Mouse (Mus musculus) c-Kit-positive CD71-negative TER-119-negative erythroid progenitor cells, embryonic 14.5 days (primary cell): ENCODE measurements around the gene Sirt7.

Experiments
- DNase-seq: peaks from one replicate; pipeline ENCODE4 v3.0.0-alpha.2; 2013; ENCODE audit warnings: low read depth

Gene Sirt7

DNA sequence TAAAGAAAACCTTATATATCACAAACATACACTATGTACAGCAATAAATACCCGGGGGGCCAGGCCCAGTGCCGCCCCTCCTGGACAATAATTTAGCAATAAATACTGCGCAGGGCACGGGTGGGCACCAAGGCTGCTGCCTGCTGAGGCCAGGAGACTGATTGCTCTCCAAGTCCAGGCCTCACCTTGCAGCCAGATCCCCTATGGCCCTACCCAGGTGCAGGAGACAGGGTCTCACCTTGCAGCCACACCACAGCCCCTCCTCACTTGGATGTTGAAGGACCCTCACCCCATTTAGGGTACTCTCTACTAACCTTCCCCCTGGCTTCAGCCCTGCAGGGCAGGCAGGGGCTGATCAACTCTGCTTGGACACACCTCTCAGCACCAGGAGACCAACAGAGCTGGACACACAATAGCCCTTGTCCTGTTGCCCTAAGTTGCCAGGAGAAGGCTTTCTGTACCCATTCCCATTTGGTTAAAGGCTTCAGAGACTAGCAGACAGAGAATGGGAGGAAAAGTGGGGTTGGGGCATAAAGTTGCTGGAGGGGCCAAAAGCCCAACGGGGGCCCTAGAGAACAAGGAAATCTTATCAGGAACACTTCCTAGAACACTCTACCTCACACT lies at the start of gene Sirt7:
Gene Sirt7 (minus strand): TSS at position 89 of the 624 bp plus-strand sequence.
- DNase-seq: no peak

DNA sequence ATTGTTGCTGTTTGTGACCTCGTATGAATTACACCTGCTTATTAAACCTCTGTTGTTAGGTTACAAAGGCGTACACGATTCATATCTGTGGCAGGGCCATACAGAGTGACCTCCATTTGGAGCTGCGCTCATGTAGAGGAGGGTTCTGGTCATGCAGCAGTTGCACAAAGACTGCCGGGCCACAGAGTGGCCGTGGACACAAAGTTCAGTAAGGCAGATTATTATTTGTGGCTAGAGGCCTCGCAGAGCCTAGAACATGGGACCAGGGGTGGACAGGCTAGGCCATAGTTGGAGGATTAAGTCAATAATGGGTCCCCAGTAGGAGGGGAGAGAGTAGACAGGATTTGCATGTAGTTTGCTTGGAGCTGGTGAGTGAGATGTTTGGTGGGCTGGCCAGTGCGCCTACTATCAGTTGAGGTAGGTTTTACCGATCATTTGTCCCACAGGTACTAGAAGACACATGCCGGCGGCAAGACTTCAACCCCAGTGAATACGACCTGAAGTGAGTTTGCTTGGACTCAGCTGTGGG lies 48.6 kb upstream of the Sirt7 start:
- DNase-seq: no peak

GRCm38 (mm10) chr11:120672687-120673593 lies 47.9 kb upstream of the Sirt7 start, which contains the start of gene Aspscr1:
Gene Aspscr1 (plus strand): TSS chr11:120672973.
- peak; percentile 92 for DNase-seq

GRCm38 (mm10) chr11:120666617-120667016 lies 41.6 kb upstream of the Sirt7 start:
- no peak for DNase-seq

GRCm38 (mm10) chr11:120665406-120665805 lies 40.4 kb upstream of the Sirt7 start:
- DNase-seq: no peak

- DNase-seq: no peak
These were observed 38.7 kb upstream of the Sirt7 start for GRCm38 (mm10) chr11:120663714-120664113.

GRCm38 (mm10) chr11:120662759-120663158 lies 37.7 kb upstream of the Sirt7 start:
- no peak for DNase-seq

- no peak for DNase-seq
These were observed 36.0 kb upstream of the Sirt7 start, which contains the start of gene Notum for GRCm38 (mm10) chr11:120661076-120661460. Gene Notum (minus strand): TSS chr11:120661175.

DNA sequence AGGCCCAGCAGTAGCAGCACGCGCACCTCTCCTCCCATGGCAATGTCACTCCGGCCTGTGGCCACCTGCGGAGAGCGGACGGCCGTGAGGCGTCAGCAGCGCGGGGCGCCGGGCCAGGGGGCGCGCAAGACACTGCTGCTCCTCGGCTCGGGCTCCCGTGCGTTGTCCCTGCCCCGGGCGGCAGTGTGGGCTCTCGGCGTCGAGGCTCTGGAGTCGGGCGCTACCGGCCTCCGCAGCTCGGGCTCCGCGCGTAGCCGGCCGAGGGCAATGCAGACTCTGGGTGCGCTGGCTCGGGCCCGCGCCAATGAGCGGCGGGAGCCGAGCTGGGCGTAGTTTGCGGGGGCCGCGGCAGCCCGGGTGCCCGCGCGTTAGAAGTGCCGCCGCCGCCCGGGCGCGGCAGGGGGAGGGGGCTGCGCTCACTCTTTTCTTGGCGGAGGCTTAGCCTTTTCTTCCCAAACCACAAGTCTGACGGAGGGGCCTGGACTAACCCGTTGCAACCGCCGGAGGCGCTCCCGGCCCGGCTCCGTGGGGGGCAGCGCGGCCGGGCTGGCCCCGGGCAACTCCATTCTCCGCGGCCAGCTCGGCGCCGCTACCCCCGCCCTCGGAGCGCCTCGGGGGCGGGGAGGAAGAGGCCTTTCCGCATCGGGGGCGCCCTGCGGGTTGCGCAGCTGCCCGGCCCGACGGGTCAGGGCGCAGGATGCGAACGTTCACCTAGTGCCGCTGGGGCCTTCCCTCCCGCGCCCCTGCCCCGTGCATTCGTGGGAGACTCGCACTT lies 35.4 kb upstream of the Sirt7 start:
- no peak for DNase-seq

DNA sequence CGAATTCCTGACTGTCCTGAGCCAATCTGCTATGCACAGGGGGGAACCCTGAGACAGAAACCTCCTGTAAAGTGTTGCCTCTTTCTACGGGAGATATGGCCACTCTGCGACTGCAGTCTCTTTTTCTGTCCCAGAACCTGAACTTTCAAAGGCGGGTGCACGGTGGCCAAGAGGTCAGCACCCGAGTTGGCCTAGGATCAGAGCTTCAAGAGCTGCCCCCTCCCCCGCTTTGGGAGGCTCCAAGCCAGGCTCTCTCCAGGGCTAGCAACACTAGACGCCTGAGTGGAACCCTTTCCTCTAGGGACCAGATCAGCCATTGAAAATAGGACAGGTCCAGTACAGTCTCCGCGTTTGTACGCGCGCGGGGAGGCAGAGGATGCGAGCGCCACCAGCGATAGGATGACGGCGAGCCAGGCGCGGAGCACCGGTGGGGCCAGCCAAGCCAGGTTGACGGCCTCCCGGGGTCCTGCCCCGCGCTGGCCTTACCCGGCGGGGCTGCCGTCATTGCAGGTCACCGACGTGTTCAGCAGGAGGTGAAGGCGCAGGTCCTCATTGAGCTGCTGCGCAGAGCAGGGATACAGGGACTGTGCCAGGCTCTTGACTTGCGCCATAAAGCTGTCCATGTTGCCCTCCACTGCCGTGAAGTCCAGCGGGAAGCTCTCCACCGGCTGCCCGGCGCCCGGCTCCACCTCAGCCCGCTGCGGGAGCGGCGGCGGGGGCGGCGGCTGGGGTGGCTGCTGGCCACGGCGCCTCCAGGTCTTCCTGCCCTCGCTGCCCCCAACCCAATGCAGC lies 34.7 kb upstream of the Sirt7 start:
- DNase-seq: no peak

GRCm38 (mm10) chr11:120658876-120659410 lies 33.9 kb upstream of the Sirt7 start:
- peak; percentile 64 for DNase-seq

DNA sequence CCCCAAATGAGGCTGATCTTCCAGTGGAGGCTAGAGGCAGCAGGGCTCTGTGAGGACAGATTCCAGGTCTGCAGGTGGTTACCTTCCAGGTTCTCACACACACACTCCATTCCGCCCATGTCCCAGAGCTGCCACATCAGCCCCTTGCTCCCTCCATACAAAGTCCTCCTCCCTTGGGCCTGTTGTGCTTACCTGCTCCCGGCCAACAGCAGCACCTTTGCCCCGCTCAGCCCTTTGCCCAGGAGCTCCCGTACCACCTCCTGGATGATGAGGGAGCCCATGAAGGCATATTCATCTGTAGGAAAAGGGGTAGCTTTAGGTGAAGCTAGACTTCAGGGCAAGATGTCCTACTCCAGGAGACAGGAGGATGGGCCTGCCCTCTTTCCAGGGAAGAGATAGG lies 32.3 kb upstream of the Sirt7 start:
- no peak for DNase-seq

DNA sequence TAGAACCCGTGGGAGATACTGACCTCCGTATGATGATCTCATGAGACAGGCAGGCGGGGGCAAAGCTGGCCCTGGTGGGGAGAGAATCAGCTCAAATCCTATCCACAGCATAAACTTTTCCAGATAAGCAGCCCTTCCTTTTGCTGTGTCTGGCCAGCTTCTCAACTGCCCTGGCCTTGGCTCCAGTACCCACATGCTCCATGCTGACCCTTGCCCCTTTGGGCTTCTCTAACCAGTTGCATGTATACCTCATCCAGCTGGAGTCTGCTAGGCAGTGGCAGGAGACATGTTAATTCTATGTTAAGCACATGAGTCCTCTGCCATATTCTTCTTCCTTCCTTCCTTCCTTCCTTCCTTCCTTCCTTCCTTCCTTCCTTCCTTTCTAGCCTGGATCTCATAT lies 29.7 kb upstream of the Sirt7 start:
- no peak for DNase-seq

GRCm38 (mm10) chr11:120651872-120652271 lies 26.8 kb upstream of the Sirt7 start:
- DNase-seq: no peak

DNA sequence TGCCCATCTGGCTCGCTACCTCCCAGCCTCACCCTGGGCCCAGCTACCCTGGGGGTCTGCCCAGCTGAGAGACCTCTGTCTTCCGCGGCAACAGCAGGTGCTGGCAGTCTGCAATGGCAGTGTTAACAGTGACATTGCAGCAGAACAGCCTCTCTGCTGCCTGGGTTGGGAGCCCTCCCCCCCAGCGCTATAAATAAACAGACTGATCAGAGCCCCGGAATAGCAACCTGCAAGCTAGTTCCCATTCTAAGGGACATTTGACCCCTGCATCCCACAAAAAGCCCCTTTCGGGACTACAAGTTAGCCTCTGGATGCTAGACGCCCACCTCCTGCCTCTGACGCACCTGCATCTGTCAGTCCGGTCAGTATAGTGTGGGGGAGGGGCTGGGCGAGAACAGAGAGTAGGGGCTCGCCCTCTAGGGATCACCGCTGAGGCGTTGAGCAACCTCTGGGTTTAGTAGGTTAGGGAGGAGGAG lies 23.0 kb upstream of the Sirt7 start, which contains the start of gene Myadml2:
Gene Myadml2 (minus strand): TSS at position 158 of the 476 bp plus-strand sequence.
- no peak for DNase-seq

DNA sequence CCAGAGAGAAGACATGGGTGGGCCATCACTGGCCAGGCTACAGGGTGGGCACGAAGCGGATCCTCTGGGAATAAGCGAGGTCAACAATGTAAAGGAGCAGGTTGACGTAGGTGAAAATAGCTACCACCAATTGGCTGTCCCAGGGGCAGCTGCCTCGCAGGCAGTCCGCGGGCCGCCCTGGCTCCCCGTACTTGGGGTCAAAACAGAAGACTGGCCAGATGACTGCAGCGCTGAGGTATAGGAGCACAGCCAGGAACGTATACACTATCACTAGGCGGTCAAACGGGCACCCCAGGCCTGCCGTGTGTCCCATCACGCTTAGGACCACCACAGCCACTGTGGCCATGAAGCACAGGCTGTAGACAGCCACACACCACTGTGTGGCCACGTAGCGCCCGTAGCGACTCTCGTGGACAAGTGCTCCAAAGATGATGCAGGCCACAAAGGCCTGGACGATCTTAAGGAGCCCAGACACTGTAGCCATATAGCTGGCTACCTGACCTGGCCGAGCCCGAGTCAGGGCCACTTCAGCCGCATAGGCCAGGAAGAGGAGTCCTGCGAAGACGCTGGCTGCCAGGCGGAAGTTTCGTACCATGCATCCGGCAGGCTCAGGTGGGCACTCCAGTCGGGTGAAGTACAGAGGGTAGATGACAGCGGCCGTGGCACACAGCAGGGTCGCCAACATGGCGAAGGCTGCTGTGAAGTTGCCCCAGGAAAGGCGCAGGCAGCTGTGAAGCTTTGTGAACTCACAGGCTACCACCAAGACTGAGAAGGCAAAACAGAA lies 22.2 kb upstream of the Sirt7 start:
- no peak for DNase-seq

- peak; percentile 86 for DNase-seq
These were observed 18.6 kb upstream of the Sirt7 start, which contains the start of gene Pycr1 for GRCm38 (mm10) chr11:120643601-120643987. Gene Pycr1 (minus strand): TSS chr11:120643769.

GRCm38 (mm10) chr11:120642939-120643600 lies 18.0 kb upstream of the Sirt7 start:
- DNase-seq: no peak

DNA sequence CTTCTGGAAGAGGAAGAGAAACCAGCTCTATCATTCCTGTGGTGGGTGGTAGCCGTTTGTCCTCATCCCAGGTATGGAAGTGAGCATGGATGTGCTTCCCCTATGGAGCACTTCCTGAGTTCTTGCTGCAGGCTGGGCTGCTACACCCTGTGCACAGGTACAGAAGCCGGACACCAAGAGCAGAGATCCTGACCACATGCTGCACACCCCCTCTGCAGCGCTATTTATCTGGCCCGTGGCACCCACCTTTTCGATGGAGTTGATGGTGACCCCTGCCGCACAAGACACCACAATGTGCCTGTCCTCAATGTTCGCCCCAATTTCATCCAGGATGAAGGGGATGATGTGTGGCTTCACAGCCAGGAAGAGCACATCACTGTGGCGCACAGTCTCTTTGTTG lies 16.8 kb upstream of the Sirt7 start:
- DNase-seq: no peak
